Mouse (Mus musculus) kidney, adult 2 months (tissue): ENCODE results near the gene Gabrd. TPM values are rescaled to one million over a fixed set of nuclear protein-coding genes. Genes with fewer than 3 reads are reported as not detected.
"Not testable (repeated sequence)": the region's sequence is repeated elsewhere in the genome, so short reads cannot be mapped to it uniquely, and the experiment has no call there.

ENCODE experiments used
- DNase-seq: peaks from one replicate; pipeline ENCODE4 v3.0.0; 2021
- H3K27ac ChIP-seq: fragments of 200-500 bp; 2 replicates; pipeline ENCODE4 v1.5.1; 2012; ENCODE audit warnings: low read depth, low read length, control low read depth, inconsistent platforms; ENCODE audit not compliant: insufficient read depth
- H3K27me3 ChIP-seq: fragments of 200-500 bp; replicated peaks from 2 replicates; pipeline ENCODE4 v1.6.1; 2012; ENCODE audit warnings: mild to moderate bottlenecking, moderate library complexity, low read length, inconsistent platforms; ENCODE audit not compliant: control insufficient read depth, insufficient read depth
- H3K36me3 ChIP-seq: fragments of 200-500 bp; 2 replicates; pipeline ENCODE4 v1.6.1; 2012; ENCODE audit warnings: mild to moderate bottlenecking, moderate library complexity, low read length, inconsistent platforms; ENCODE audit not compliant: control insufficient read depth, insufficient read depth
- H3K4me1 ChIP-seq: fragments of 200-500 bp; 2 replicates; pipeline ENCODE4 v1.6.1; 2011; ENCODE audit warnings: low read length; ENCODE audit not compliant: control insufficient read depth, insufficient read depth
- H3K4me3 ChIP-seq: fragments of 200-500 bp; 2 replicates; pipeline ENCODE4 v1.5.1; 2011; ENCODE audit warnings: mild to moderate bottlenecking, low read depth, low read length, control low read depth; ENCODE audit not compliant: insufficient read depth
- CTCF ChIP-seq: fragments of 200-500 bp; conservative IDR thresholded peaks from 2 replicates; pipeline ENCODE4 v1.5.1; 2011; ENCODE audit warnings: low read depth, mild to moderate bottlenecking, control low read depth, low read length, moderate library complexity, mixed read lengths; ENCODE audit not compliant: insufficient read depth, insufficient read length
- POLR2A ChIP-seq: fragments of 200-500 bp; IDR thresholded peaks from one replicate; pipeline ENCODE4 v1.6.1; 2011; ENCODE audit warnings: low read depth, low read length, control low read depth
- WGBS: fragments of 180-500 bp; shearing (Covaris S2); methylation state at CpG from one replicate; pipeline ENCODE4 v1.1.7; 2018; 5-methylcytosine and 5-hydroxymethylcytosine counted together
- polyA plus RNA-seq: library from polyadenylated mRNA; depleted of rRNA; stranded (reverse); fragments of >200 nt; gene quantifications from 2 replicates; pipeline ENCODE4 v1.2.3, GENCODE M21; 2012

Gene Gabrd
- polyA plus RNA-seq, 1 experiment: 0.47 TPM

GRCm38 (mm10) chr4:155423988-155424387 lies 26.1 kb upstream of the Gabrd start:
- Histone ChIP-seq H3K27ac (no peak overlapping the region), H3K36me3 (no peaks in the 10 kb centered on the region), H3K4me3 (no peak overlapping the region), H3K4me1 (no peaks in the 10 kb centered on the region), H3K27me3 (no peaks in the 10 kb centered on the region)
- WGBS: 89% methylated on average over 5 of the region's 5 CpGs
- TF ChIP-seq POLR2A (no peak), CTCF (no peak)
- DNase-seq: no peak

GRCm38 (mm10) chr4:155421412-155422370 lies 23.8 kb upstream of the Gabrd start:
- not testable (repeated sequence) for DNase-seq, H3K36me3 ChIP-seq, H3K27me3 ChIP-seq, H3K4me1 ChIP-seq, H3K27ac ChIP-seq
- WGBS: 85% methylated on average over 23 of the region's 30 CpGs
- peak overlapping the region; percentile 24; the same call in 1 of the 2 replicates for H3K4me3 ChIP-seq

- Histone ChIP-seq H3K27me3 (no peaks in the 10 kb centered on the region), H3K4me3 (no peak overlapping the region), H3K4me1 (no peaks in the 10 kb centered on the region), H3K27ac (no peak overlapping the region), H3K36me3 (no peaks in the 10 kb centered on the region)
- no peak for DNase-seq
- no peak for TF ChIP-seq POLR2A
- no peak for TF ChIP-seq CTCF
- 72% methylated on average over 3 of the region's 3 CpGs for WGBS
These were observed 22.2 kb upstream of the Gabrd start for GRCm38 (mm10) chr4:155420137-155420536.

GRCm38 (mm10) chr4:155414656-155415235 lies 16.8 kb upstream of the Gabrd start:
- Histone ChIP-seq H3K36me3 (no peaks in the 10 kb centered on the region), H3K4me3 (no peak overlapping the region), H3K27me3 (no peaks in the 10 kb centered on the region), H3K27ac (no peak overlapping the region), H3K4me1 (no peaks in the 10 kb centered on the region)
- no peak for DNase-seq
- no peak for TF ChIP-seq POLR2A
- TF ChIP-seq CTCF: no peak
- 63% methylated on average over 9 of the region's 9 CpGs for WGBS

- TF ChIP-seq CTCF (no peak), POLR2A (no peak)
- DNase-seq: no peak
- Histone ChIP-seq H3K27ac (no peak overlapping the region), H3K4me3 (no peak overlapping the region), H3K4me1 (no peaks in the 10 kb centered on the region), H3K36me3 (no peaks in the 10 kb centered on the region), H3K27me3 (no peaks in the 10 kb centered on the region)
- WGBS: 84% methylated on average over 11 of the region's 11 CpGs
These were observed 15.9 kb upstream of the Gabrd start for GRCm38 (mm10) chr4:155413641-155414335.

GRCm38 (mm10) chr4:155412124-155412523 lies 14.2 kb upstream of the Gabrd start:
- Histone ChIP-seq H3K4me1 (no peaks in the 10 kb centered on the region), H3K4me3 (no peak overlapping the region), H3K27ac (no peak overlapping the region), H3K27me3 (no peaks in the 10 kb centered on the region), H3K36me3 (no peaks in the 10 kb centered on the region)
- DNase-seq: no peak
- 89% methylated on average over 6 of the region's 6 CpGs for WGBS
- no peak for TF ChIP-seq POLR2A
- no peak for TF ChIP-seq CTCF
